Mouse (Mus musculus): ENCODE measurements at regions not wholly inside any gene's neighbourhood (a gene's known extent, or its start where the extent isn't known, plus 50 kb on each side); places are given as distances from the start of the nearest gene placed in this dataset.

DNA sequence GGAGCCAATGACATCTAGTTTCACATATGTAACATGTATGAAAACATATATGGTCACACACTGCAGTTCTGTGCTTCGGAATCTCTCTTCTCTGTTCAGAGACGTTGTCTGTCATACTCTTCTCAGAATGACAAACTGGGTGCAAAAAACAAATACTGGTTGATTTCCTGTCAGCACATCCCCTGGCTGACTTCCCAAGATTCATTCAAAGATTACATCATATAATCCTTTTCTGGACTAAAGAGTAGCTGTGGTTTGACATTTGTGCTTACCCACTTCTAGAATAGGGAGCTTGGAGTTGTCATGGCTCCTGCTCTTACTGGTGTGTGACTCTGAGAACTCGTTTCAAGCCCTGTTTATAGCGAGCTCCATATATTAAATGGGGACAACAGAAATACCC lies 85.8 kb upstream of the Tut7 start:
- TF ChIP-seq CTCF (IDR thresholded peaks at IDR 0.05) (no peak), EP300 (IDR thresholded peaks at IDR 0.05) (no peak)
